In genomic region chr16:4604293-4604837, GRCm38 (mm10) we compare ENCODE assay signal across 10 mouse cellular contexts. TPM values are rescaled to one million over a fixed set of nuclear protein-coding genes. Genes with fewer than 3 reads are reported as not detected.
DNase-seq lines count a peak whose midpoint lies in the region; ATAC-seq lines count a peak whose summit lies in the region.
"Had no signal": no experiment of that assay in that cellular context is flagged by ENCODE, and none has a peak within 500 bp of the region (broad histone marks: within the 10 kb centered on the region; RNA-seq: fewer than 3 reads in every experiment).

No protein-coding gene starts in this region.

- no peaks in the 10 kb centered on the region for H3K9me3 ChIP-seq in hindbrain, embryonic 10.5 days
- H3K9me3 ChIP-seq in hindbrain, embryonic 16.5 days (ENCODE audit: control insufficient read depth, low read length), result no peaks in the 10 kb centered on the region
- no peaks in the 10 kb centered on the region for H3K9me3 ChIP-seq in embryonic facial prominence, embryonic 13.5 days
- H3K9me3 ChIP-seq in lung, embryonic 16.5 days (ENCODE audit: control insufficient read depth, low read length), result no peaks in the 10 kb centered on the region

- no peak overlapping the region for H3K4me2 ChIP-seq in hindbrain, embryonic 16.5 days (ENCODE audit: low read length)
- 0 out of 2 replicates have a peak overlapping the region, but pooled peaks have one; percentile 7 for H3K4me2 ChIP-seq in embryonic facial prominence, embryonic 13.5 days
- H3K4me2 ChIP-seq in lung, embryonic 16.5 days (ENCODE audit: low read depth, low read length), result no peak overlapping the region

- peaks cover 92% of the 10 kb centered on the region for H3K4me1 ChIP-seq in hindbrain, embryonic 10.5 days (replicated peaks)
- peaks cover 38% of the 10 kb centered on the region for H3K4me1 ChIP-seq in hindbrain, embryonic 16.5 days (ENCODE audit: control insufficient read depth, insufficient read depth, low read depth, low read length)
- H3K4me1 ChIP-seq in embryonic facial prominence, embryonic 13.5 days, result peaks cover 88% of the 10 kb centered on the region
- H3K4me1 ChIP-seq in lung, embryonic 16.5 days (replicated peaks; ENCODE audit: control insufficient read depth, insufficient read depth, low read length), result peaks cover 74% of the 10 kb centered on the region

- 70% methylated on average over 11 of the region's 11 CpGs for WGBS in hindbrain, embryonic 10.5 days
- 65% methylated on average over 11 of the region's 11 CpGs for WGBS in hindbrain, embryonic 16.5 days
- WGBS in embryonic facial prominence, embryonic 13.5 days, result 62% methylated on average over 11 of the region's 11 CpGs
- 49% methylated on average over 10 of the region's 11 CpGs for WGBS in lung, embryonic 16.5 days

- no peak for ATAC-seq in hindbrain, embryonic 16.5 days
- no peak for ATAC-seq in embryonic facial prominence, embryonic 13.5 days (ENCODE audit: insufficient number of reproducible peaks, insufficient read depth, low FRiP score, low TSS enrichment, low read depth)
- ATAC-seq in lung, embryonic 16.5 days (ENCODE audit: low read depth), result no peak

- H3K27ac ChIP-seq in hindbrain, embryonic 10.5 days, result peak overlapping the region; percentile 84
- no peak overlapping the region for H3K27ac ChIP-seq in hindbrain, embryonic 16.5 days (ENCODE audit: low read depth, low read length)
- peak overlapping the region; percentile 16; the same call in 1 of the 2 replicates for H3K27ac ChIP-seq in embryonic facial prominence, embryonic 13.5 days
- peak overlapping the region; percentile 36; the same call in 1 of the 2 replicates for H3K27ac ChIP-seq in lung, embryonic 16.5 days (ENCODE audit: low read length)
- H3K27ac ChIP-seq: macrophage had no signal

- intact Hi-C loops in left cerebral cortex, postnatal 4 days (cut with DNase I), result loop anchor here (10.0 kb wide), 1 partner anchor 300 kb away; no protein-coding TSS in a partner anchor

- H3K36me3 ChIP-seq in hindbrain, embryonic 10.5 days, result peaks cover 14% of the 10 kb centered on the region
- H3K36me3 ChIP-seq in hindbrain, embryonic 16.5 days (ENCODE audit: control insufficient read depth, insufficient read depth, low read length), result no peaks in the 10 kb centered on the region; the same call in 1 of the 2 replicates
- H3K36me3 ChIP-seq in embryonic facial prominence, embryonic 13.5 days, result peaks cover 11% of the 10 kb centered on the region
- H3K36me3 ChIP-seq in lung, embryonic 16.5 days (ENCODE audit: control insufficient read depth, insufficient read depth, low read length), result no peaks in the 10 kb centered on the region

- H3K9ac ChIP-seq in hindbrain, embryonic 16.5 days (ENCODE audit: low read depth, low read length), result no peak overlapping the region
- H3K9ac ChIP-seq in embryonic facial prominence, embryonic 13.5 days, result no peak overlapping the region
- H3K9ac ChIP-seq in lung, embryonic 16.5 days (ENCODE audit: low read length), result peak overlapping the region; percentile 5

- no peaks in the 10 kb centered on the region for H3K27me3 ChIP-seq in hindbrain, embryonic 10.5 days (ENCODE audit: insufficient read depth, poor library complexity, severe bottlenecking)
- no peaks in the 10 kb centered on the region for H3K27me3 ChIP-seq in hindbrain, embryonic 16.5 days (replicated peaks; ENCODE audit: control insufficient read depth, insufficient read depth, low read length)
- no peaks in the 10 kb centered on the region for H3K27me3 ChIP-seq in embryonic facial prominence, embryonic 13.5 days
- no peaks in the 10 kb centered on the region for H3K27me3 ChIP-seq in lung, embryonic 16.5 days (ENCODE audit: control insufficient read depth, insufficient read depth, low read depth, low read length)

- DNase-seq in hindbrain, embryonic 10.5 days (ENCODE audit: low spot score), result no peak
- DNase-seq in kidney, adult 8-10 months, result peak; percentile 63 to 72
- no peak for DNase-seq in left cerebral cortex, postnatal 4 days
- DNase-seq in cerebellum, postnatal 14 days, result no peak
- DNase-seq: right cerebral cortex, postnatal 4 days; thymus, adult 2 months had no signal

- no peak overlapping the region for H3K4me3 ChIP-seq in hindbrain, embryonic 10.5 days
- H3K4me3 ChIP-seq in hindbrain, embryonic 16.5 days (ENCODE audit: low read length), result no peak overlapping the region
- H3K4me3 ChIP-seq in embryonic facial prominence, embryonic 13.5 days, result no peak overlapping the region
- no peak overlapping the region for H3K4me3 ChIP-seq in lung, embryonic 16.5 days (ENCODE audit: low read length)

RNA-seq across cellular contexts. Expression of gene Glis2, which starts 9.9 kb away (rescaled TPM):
- polyA plus RNA-seq in hindbrain, embryonic 10.5 days (2016; fragmentation: Nextera tagmentation; extraction: Ambion mirVana), result 27.3 and 27.9 TPM in 2 replicates
- polyA plus RNA-seq in hindbrain, embryonic 16.5 days (2015; fragmentation: Nextera tagmentation; extraction: Ambion mirVana), result 13.0 and 14.2 TPM in 2 replicates
- polyA plus RNA-seq in embryonic facial prominence, embryonic 13.5 days (2015; fragmentation: Nextera tagmentation; extraction: Ambion mirVana), result 25.3 and 31.2 TPM in 2 replicates
- 21.3 and 23.7 TPM in 2 replicates for polyA plus RNA-seq in lung, embryonic 16.5 days (2015; fragmentation: Nextera tagmentation; extraction: Ambion mirVana)
- total RNA-seq in left cerebral cortex, postnatal 4 days (2021), result 10 to 100 TPM; 29.0 to 32.8 TPM

RNA-seq across cellular contexts. Expression of gene Pam16, which starts 20.4 kb away (rescaled TPM):
- 88.0 and 131 TPM in 2 replicates for polyA plus RNA-seq in hindbrain, embryonic 10.5 days (2016; fragmentation: Nextera tagmentation; extraction: Ambion mirVana)
- 139 and 150 TPM in 2 replicates for polyA plus RNA-seq in hindbrain, embryonic 16.5 days (2015; fragmentation: Nextera tagmentation; extraction: Ambion mirVana)
- 71.0 and 99.5 TPM in 2 replicates for polyA plus RNA-seq in embryonic facial prominence, embryonic 13.5 days (2015; fragmentation: Nextera tagmentation; extraction: Ambion mirVana)
- 89.9 and 96.2 TPM in 2 replicates for polyA plus RNA-seq in lung, embryonic 16.5 days (2015; fragmentation: Nextera tagmentation; extraction: Ambion mirVana)
- total RNA-seq in left cerebral cortex, postnatal 4 days (2021), result 10 to 100 TPM; 76.7 to 85.7 TPM

RNA-seq across cellular contexts. Expression of gene Vasn, which starts 35.4 kb away (rescaled TPM):
- polyA plus RNA-seq in hindbrain, embryonic 10.5 days (2016; fragmentation: Nextera tagmentation; extraction: Ambion mirVana), result 10.3 and 12.6 TPM in 2 replicates
- polyA plus RNA-seq in hindbrain, embryonic 16.5 days (2015; fragmentation: Nextera tagmentation; extraction: Ambion mirVana), result 6.0 and 7.0 TPM in 2 replicates
- polyA plus RNA-seq in embryonic facial prominence, embryonic 13.5 days (2015; fragmentation: Nextera tagmentation; extraction: Ambion mirVana), result 29.2 and 30.2 TPM in 2 replicates
- polyA plus RNA-seq in lung, embryonic 16.5 days (2015; fragmentation: Nextera tagmentation; extraction: Ambion mirVana), result 28.5 and 30.4 TPM in 2 replicates
- total RNA-seq in left cerebral cortex, postnatal 4 days (2021), result 1 to 10 TPM; 2.6 to 3.2 TPM

RNA-seq across cellular contexts. Expression of gene Dnaja3, which starts 35.4 kb away (rescaled TPM):
- 60.7 and 62.7 TPM in 2 replicates for polyA plus RNA-seq in hindbrain, embryonic 10.5 days (2016; fragmentation: Nextera tagmentation; extraction: Ambion mirVana)
- 70.6 and 71.9 TPM in 2 replicates for polyA plus RNA-seq in hindbrain, embryonic 16.5 days (2015; fragmentation: Nextera tagmentation; extraction: Ambion mirVana)
- polyA plus RNA-seq in embryonic facial prominence, embryonic 13.5 days (2015; fragmentation: Nextera tagmentation; extraction: Ambion mirVana), result 54.0 and 58.7 TPM in 2 replicates
- 61.3 and 61.9 TPM in 2 replicates for polyA plus RNA-seq in lung, embryonic 16.5 days (2015; fragmentation: Nextera tagmentation; extraction: Ambion mirVana)
- total RNA-seq in left cerebral cortex, postnatal 4 days (2021), result 10 to 100 TPM; 40.0 to 40.2 TPM

RNA-seq across cellular contexts. Expression of gene Tfap4, which starts 44.7 kb away (rescaled TPM):
- 21.3 and 27.5 TPM in 2 replicates for polyA plus RNA-seq in hindbrain, embryonic 10.5 days (2016; fragmentation: Nextera tagmentation; extraction: Ambion mirVana)
- polyA plus RNA-seq in hindbrain, embryonic 16.5 days (2015; fragmentation: Nextera tagmentation; extraction: Ambion mirVana), result 8.5 and 10.6 TPM in 2 replicates
- polyA plus RNA-seq in embryonic facial prominence, embryonic 13.5 days (2015; fragmentation: Nextera tagmentation; extraction: Ambion mirVana), result 27.0 and 33.2 TPM in 2 replicates
- polyA plus RNA-seq in lung, embryonic 16.5 days (2015; fragmentation: Nextera tagmentation; extraction: Ambion mirVana), result 13.2 and 15.5 TPM in 2 replicates
- 10 to 100 TPM; 13.0 to 13.4 TPM for total RNA-seq in left cerebral cortex, postnatal 4 days (2021)

Comparison
In these comparisons a context has a peak if more than half of its experiments do, and no peak if none do; other contexts are left out.
1. DNase-seq: peak in kidney, adult 8-10 months (2 of 2); none in hindbrain, embryonic 10.5 days (single experiment), left cerebral cortex, postnatal 4 days (single experiment) and cerebellum, postnatal 14 days (0 of 2).